Mouse (Mus musculus): ENCODE results near the gene Adora1. TPM values are rescaled to one million over a fixed set of nuclear protein-coding genes. Genes with fewer than 3 reads are reported as not detected.
"Not testable (repeated sequence)": the region's sequence is repeated elsewhere in the genome, so short reads cannot be mapped to it uniquely, and the experiment has no call there.

Gene Adora1
- polyA plus RNA-seq, 1 experiment from 2014 or later, result 0.64 TPM

DNA sequence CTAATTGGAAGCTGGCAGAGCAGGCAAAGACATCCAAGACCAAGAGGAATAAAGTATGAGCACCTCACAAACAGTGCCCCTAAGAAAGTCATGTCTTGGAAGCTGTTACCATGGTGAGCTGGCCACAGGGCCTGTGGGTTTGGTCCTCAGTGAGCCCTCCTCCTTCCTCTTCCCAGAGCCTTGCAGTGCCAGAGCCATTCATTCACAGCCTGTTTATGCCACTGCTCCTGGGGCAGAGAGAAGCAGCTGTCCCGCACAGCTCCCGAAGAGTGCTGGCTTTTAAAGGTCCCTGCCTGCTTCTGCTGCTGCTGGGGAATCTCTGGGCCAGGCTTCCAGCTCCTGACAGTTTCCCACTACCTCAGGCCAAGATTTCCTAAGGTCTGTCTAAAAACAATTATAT is 30.6 kb upstream of the Adora1 start:
- no peak overlapping the region for H3K4me3 ChIP-seq
- H3K27ac ChIP-seq (replicated peaks), result no peak overlapping the region
- no peaks in the 10 kb centered on the region for H3K27me3 ChIP-seq
- H3K36me3 ChIP-seq, result no peaks in the 10 kb centered on the region
- peaks cover 4% of the 10 kb centered on the region; the same call in 1 of the 2 replicates for H3K9me3 ChIP-seq
- H3K9ac ChIP-seq (replicated peaks), result no peak overlapping the region
- 52% methylated on average over 2 of the region's 2 CpGs for WGBS
- no peak for ATAC-seq (ENCODE audit: low FRiP score, low read depth)
- no peaks in the 10 kb centered on the region for H3K4me1 ChIP-seq
- H3K4me2 ChIP-seq (replicated peaks), result no peak overlapping the region

DNA sequence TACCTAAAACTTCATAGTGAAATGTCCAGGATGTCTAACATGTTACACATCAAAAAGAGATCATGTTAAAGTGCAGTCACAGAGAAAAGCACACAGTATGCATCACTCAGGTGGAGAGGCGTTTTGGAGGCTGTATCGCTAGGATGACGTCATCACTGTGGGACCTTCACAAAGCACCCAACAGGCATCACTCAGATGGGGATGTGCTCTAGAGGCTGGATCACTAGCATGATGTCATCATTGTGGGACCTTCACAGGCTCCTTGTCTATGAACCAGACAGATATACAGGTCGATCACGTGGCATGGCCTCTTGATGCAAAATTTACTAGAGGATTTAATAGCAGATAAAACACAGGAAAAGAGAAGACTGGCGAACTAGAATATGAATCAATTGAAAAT is 29.1 kb upstream of the Adora1 start:
- ATAC-seq (ENCODE audit: low FRiP score, low read depth), result no peak
- Histone ChIP-seq H3K9ac (replicated peaks) (no peak overlapping the region), H3K4me3 (no peak overlapping the region), H3K27ac (replicated peaks) (no peak overlapping the region), H3K4me1 (no peaks in the 10 kb centered on the region), H3K9me3 (peaks cover 9% of the 10 kb centered on the region; the same call in 1 of the 2 replicates), H3K27me3 (no peaks in the 10 kb centered on the region), H3K4me2 (replicated peaks) (no peak overlapping the region), H3K36me3 (no peaks in the 10 kb centered on the region)
- WGBS, result 93% methylated on average over 6 of the region's 6 CpGs

DNA sequence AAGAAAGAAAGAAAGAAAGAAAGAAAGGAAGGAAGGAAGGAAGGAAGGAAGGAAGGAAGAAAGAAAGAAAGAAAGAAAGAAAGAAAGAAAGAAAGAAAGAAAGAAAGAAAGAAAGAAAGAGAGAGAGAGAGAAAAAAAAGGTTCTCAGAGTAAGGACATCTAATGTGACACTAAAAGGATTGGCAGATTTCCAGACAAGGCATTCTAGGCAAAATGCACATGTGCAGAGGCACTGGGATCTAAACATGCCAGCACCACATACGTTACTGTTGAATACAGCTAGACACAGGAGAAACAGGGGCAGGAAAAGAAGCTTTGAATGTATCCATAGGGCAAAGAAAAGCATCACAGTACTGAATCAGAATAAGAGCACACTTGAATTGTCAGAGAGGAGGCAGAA is 14.4 kb upstream of the Adora1 start:
- not testable (repeated sequence) for H3K4me2 ChIP-seq (replicated peaks); H3K4me3 ChIP-seq

DNA sequence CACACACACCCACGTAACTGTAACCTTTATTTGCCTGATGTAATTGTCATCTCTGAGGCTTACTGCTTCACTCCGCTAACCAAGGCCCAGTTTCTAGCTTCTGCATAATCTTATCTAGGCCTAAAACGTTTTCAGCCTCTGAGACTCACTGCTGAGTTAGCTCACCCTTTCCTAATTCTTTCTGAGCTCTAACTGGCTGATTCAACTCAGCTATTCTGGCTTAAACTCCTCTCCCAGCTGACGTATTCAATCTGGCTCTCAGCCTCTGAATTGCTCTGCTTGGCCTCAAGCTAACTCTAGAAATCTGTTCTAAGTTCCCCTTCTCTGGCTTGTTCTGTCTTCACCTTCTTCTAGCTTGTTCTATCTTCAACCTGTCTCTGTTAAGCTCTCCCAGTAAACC is 11.4 kb upstream of the Adora1 start:
- 57% methylated on average over 4 of the region's 4 CpGs for WGBS
- Histone ChIP-seq H3K4me2 (replicated peaks) (no peak overlapping the region), H3K9ac (replicated peaks) (no peak overlapping the region), H3K36me3 (no peaks in the 10 kb centered on the region), H3K9me3 (no peaks in the 10 kb centered on the region), H3K27me3 (peaks cover 22% of the 10 kb centered on the region), H3K4me1 (peaks cover 8% of the 10 kb centered on the region; the same call in 1 of the 2 replicates), H3K4me3 (no peak overlapping the region), H3K27ac (replicated peaks) (0 out of 2 replicates have a peak overlapping the region, but pooled peaks have one; percentile 20)
- ATAC-seq (ENCODE audit: low FRiP score, low read depth), result no peak

More for the DNA sequence above, 14.4 kb upstream of the Adora1 start:
- not testable (repeated sequence) for H3K9ac ChIP-seq (replicated peaks); H3K27me3 ChIP-seq; ATAC-seq (ENCODE audit: low FRiP score, low read depth); H3K4me1 ChIP-seq; H3K27ac ChIP-seq (replicated peaks); H3K36me3 ChIP-seq; H3K9me3 ChIP-seq
- 83% methylated on average over 1 of the region's 1 CpGs for WGBS

DNA sequence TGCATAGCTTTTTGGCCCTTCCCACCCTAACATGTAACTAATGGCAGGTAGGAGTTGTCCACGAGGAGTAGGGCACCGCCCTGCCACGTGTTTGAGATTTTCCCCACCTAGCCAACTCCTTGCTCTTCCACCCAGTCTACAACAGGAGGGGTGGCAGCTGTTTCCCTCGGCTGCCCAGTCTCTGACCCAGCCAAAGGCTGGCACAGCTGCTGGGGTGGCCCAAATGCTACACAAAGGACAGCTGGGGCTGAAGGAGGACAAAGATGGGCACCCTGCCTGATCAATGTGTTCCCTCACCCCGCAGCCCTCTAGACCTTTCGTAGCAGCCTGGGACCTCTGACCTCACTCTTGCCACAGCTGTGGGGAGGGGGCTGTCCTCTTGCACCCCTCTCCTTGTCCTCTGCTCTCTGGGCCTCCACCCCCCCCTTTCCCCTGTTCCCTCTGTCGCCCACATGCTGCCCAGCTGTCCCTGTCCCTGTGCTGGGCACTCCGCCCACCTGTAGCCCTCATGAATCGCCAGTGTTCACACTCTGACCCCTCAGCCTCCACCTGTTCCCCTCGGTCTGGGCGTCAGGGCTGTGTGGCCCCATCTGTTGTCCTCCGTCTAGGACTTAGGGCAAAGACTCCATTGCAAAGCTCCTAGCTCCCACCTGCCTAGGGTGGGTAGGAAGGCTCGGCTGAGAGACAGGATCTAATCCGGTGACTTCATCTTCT is 9.9 kb upstream of the Adora1 start:
- no peaks in the 10 kb centered on the region for H3K9me3 ChIP-seq
- H3K4me1 ChIP-seq, result peaks cover 8% of the 10 kb centered on the region; the same call in 1 of the 2 replicates
- no peak overlapping the region for H3K4me2 ChIP-seq (replicated peaks)
- H3K27me3 ChIP-seq, result peaks cover 25% of the 10 kb centered on the region
- no peak for ATAC-seq (ENCODE audit: low FRiP score, low read depth)
- no peak overlapping the region for H3K4me3 ChIP-seq
- no peak overlapping the region for H3K9ac ChIP-seq (replicated peaks)
- no peaks in the 10 kb centered on the region for H3K36me3 ChIP-seq
- WGBS, result 88% methylated on average over 14 of the region's 14 CpGs
- H3K27ac ChIP-seq (replicated peaks), result no peak overlapping the region

DNA sequence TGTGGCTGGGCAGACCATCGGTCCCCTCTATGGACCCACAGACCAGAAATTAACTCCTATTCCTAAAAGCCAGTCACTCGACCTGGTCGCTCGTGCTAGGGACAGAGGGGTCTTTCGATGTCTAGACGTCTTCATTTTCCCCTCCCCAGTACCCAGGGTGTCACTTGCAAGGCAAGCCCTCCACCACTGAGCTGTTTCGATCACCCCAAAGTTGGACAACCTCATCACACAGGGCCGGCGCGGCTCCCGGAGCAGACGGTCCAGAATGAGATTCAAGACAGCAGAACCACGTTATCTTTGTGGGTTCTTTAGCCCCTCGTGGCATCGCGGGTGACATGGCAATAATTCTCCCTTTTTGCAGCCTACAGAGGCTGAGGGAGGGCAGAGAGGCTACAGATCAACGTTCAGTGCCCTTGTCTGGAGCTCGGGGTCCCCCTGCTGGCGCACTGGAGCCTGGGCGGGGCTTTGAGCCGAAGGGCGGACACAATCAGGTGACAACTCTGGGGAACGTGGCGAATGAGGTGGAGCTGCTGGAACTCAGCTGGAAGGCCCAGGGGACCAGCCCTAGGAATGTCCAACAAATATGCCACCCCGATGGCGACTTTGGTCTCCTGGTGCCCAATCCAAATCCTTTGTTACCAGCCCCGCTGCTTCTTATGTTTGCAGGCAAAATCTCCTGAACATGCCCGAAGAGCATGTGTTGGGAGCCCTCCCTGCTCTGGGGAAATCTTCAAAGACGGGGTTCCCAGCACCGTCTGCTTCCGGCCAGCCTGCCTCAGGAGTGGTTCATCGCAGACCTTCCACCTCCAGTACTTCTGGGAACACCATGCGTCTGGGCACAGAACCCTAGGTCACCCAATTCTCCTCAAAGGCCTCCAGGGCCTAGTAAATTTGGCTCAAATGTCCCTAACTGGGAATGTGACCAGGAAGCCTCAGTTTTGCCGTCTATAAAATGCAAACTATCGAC is 9.0 kb upstream of the Adora1 start:
- Histone ChIP-seq H3K9me3 (no peaks in the 10 kb centered on the region), H3K9ac (replicated peaks) (peak overlapping the region; percentile 34; the same call in 1 of the 2 replicates), H3K27ac (replicated peaks) (no peak overlapping the region), H3K4me3 (peak overlapping the region; percentile 7; the same call in 1 of the 2 replicates), H3K27me3 (peaks cover 27% of the 10 kb centered on the region), H3K4me2 (replicated peaks) (peak overlapping the region; percentile 44), H3K4me1 (peaks cover 8% of the 10 kb centered on the region; the same call in 1 of the 2 replicates), H3K36me3 (no peaks in the 10 kb centered on the region)
- peak; percentile 75 for ATAC-seq (ENCODE audit: low FRiP score, low read depth)
- WGBS, result 22% methylated on average over 35 of the region's 35 CpGs

DNA sequence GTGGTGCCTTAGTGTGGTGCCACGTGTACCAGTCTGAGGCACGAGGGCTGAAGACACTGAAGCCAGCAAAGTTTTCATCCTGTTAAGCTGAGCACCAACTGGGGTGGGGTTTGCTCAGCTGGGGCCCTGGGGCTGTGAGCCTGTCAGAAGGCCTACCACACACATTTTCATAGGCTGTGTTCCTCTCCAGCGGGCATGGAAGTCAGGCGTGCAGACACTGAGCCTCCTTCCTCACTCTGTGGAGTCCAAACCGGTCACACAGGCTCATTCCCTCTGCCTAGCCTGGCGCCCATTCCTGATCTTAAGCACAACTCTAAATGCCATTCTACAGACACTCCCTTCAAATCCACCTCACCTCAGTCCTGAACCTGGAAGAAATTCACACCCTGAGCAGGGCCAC is 8.3 kb upstream of the Adora1 start:
- Histone ChIP-seq H3K4me3 (no peak overlapping the region), H3K36me3 (no peaks in the 10 kb centered on the region), H3K4me1 (peaks cover 8% of the 10 kb centered on the region; the same call in 1 of the 2 replicates), H3K4me2 (replicated peaks) (no peak overlapping the region), H3K9ac (replicated peaks) (no peak overlapping the region), H3K27me3 (peaks cover 27% of the 10 kb centered on the region), H3K27ac (replicated peaks) (no peak overlapping the region), H3K9me3 (no peaks in the 10 kb centered on the region)
- no peak for ATAC-seq (ENCODE audit: low FRiP score, low read depth)
- 71% methylated on average over 6 of the region's 6 CpGs for WGBS

DNA sequence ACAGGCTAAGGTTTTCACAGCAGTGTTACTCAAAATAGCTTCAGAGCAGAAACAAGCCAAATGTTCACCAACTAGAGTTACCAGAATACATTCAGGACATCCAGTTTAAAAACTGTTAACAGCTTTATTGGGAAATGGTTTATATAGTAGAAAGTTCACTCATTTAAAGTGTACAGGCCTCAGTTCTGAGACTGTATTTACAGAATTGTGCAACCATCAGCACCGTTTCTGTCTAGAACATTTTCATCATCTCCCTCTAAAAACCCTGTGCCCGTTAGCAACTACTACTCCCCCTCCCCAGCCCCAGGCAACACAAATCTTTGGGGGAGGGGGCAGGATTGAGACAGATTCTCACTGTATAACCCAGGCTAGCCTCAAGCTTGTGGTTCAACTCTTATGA is 7.1 kb upstream of the Adora1 start:
- H3K9me3 ChIP-seq, result no peaks in the 10 kb centered on the region
- 72% methylated on average over 2 of the region's 2 CpGs for WGBS
- H3K4me2 ChIP-seq (replicated peaks), result no peak overlapping the region
- H3K36me3 ChIP-seq, result no peaks in the 10 kb centered on the region
- ATAC-seq (ENCODE audit: low FRiP score, low read depth), result no peak
- H3K27ac ChIP-seq (replicated peaks), result no peak overlapping the region
- no peak overlapping the region for H3K4me3 ChIP-seq
- H3K4me1 ChIP-seq, result peaks cover 8% of the 10 kb centered on the region; the same call in 1 of the 2 replicates
- H3K9ac ChIP-seq (replicated peaks), result no peak overlapping the region
- H3K27me3 ChIP-seq, result peaks cover 33% of the 10 kb centered on the region

DNA sequence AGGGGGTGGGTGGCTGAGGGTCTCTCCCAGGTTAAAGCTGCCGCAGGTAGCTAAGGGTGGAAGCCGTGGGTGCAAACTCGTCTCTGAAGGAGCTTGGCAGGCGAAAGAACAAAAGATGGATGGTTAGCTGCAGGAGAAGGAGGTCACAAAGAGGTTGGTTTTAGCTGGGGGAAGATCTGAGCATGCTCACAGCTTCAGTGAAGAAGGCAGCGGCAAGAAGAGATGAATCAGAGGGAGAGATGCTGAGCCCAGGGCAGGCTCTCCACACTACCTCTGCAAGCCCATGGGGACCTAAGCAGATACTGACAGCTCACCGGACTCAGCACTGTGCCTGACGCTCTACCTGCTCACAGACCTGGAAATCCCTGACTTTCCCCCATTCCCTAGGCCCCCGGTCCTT is 6.1 kb upstream of the Adora1 start:
- H3K9ac ChIP-seq (replicated peaks), result no peak overlapping the region
- no peak overlapping the region for H3K4me3 ChIP-seq
- H3K27me3 ChIP-seq, result peaks cover 42% of the 10 kb centered on the region
- ATAC-seq (ENCODE audit: low FRiP score, low read depth), result no peak
- WGBS, result 76% methylated on average over 8 of the region's 8 CpGs
- H3K36me3 ChIP-seq, result no peaks in the 10 kb centered on the region
- H3K4me2 ChIP-seq (replicated peaks), result no peak overlapping the region
- H3K4me1 ChIP-seq, result peaks cover 8% of the 10 kb centered on the region; the same call in 1 of the 2 replicates
- no peaks in the 10 kb centered on the region for H3K9me3 ChIP-seq
- no peak overlapping the region for H3K27ac ChIP-seq (replicated peaks)

DNA sequence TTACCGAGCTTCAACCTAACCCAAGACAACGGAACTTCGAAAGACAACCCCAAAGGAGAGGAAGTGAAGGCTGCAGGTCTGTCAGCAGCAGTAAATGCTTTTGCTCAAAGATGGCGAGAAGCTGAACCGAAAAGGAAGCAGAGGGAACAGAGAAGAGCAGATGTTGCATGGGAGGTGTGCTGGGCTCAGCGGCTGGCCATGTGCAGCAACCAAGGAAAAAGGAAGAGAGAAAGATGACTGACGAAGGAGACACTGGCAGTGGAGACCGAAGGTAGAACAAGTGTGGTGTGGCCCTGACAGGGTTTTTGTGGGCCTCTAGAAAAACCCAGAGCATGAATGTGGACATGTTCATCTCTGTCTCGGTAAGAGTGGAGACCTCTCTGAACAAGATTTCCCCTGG is 5.5 kb upstream of the Adora1 start:
- Histone ChIP-seq H3K27ac (replicated peaks) (no peak overlapping the region), H3K9me3 (no peaks in the 10 kb centered on the region), H3K4me2 (replicated peaks) (no peak overlapping the region), H3K36me3 (no peaks in the 10 kb centered on the region), H3K4me1 (peaks cover 11% of the 10 kb centered on the region), H3K4me3 (no peak overlapping the region), H3K9ac (replicated peaks) (no peak overlapping the region), H3K27me3 (peaks cover 48% of the 10 kb centered on the region)
- WGBS, result 91% methylated on average over 9 of the region's 9 CpGs
- ATAC-seq (ENCODE audit: low FRiP score, low read depth), result no peak

DNA sequence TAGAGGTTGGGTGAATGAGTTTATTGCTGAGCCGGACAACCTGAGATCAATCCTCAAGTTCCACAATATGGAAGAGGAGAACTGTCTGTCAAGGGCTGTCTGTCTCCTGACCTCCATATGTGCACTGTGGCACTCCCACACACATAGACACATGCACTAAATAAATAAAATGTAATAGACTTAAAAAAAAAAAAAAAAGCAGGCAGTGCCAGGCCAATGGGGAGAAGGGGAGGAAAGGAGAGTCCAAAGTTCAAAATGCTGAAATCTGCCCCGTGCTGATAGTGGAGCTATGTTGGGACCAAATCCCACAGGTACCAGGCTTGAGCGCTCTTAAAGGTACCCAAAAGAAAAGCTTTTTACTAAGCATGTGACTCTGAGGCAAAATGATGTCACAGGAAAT is 2.2 kb upstream of the Adora1 start:
- H3K27ac ChIP-seq (replicated peaks), result no peak overlapping the region
- H3K36me3 ChIP-seq, result no peaks in the 10 kb centered on the region
- H3K4me3 ChIP-seq, result no peak overlapping the region
- no peak for ATAC-seq (ENCODE audit: low FRiP score, low read depth)
- H3K9ac ChIP-seq (replicated peaks), result no peak overlapping the region
- H3K4me2 ChIP-seq (replicated peaks), result no peak overlapping the region
- WGBS, result 89% methylated on average over 3 of the region's 3 CpGs
- peaks cover 65% of the 10 kb centered on the region for H3K27me3 ChIP-seq
- peaks cover 15% of the 10 kb centered on the region for H3K4me1 ChIP-seq
- no peaks in the 10 kb centered on the region for H3K9me3 ChIP-seq

DNA sequence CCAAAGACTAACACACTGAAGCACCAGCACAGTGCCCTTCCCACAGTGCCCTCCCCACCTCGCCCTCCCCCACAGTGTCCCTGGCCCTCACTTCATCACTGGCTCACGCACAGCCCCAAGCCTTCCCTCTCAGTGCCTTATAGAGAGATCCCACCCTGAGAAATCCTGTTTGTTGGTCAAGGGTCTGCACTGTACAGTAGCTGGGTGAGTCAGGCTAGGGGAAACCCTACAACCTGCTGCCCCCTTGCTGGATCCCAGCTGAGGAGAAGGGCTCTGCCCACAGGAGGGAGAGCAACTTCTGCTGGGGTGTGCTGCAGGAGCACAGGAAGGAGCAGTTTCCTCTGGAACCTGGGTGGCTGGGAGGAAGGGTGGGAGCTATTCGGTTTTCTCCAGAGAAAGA is 911 bp upstream of the Adora1 start:
- Histone ChIP-seq H3K4me1 (peaks cover 15% of the 10 kb centered on the region), H3K36me3 (no peaks in the 10 kb centered on the region), H3K9me3 (no peaks in the 10 kb centered on the region), H3K9ac (replicated peaks) (no peak overlapping the region), H3K27me3 (peaks cover 60% of the 10 kb centered on the region), H3K4me2 (replicated peaks) (no peak overlapping the region), H3K27ac (replicated peaks) (no peak overlapping the region), H3K4me3 (no peak overlapping the region)
- WGBS, result 13% methylated on average over 3 of the region's 3 CpGs
- no peak for ATAC-seq (ENCODE audit: low FRiP score, low read depth)

Measured in midbrain, embryonic 12.5 days (tissue).